Mouse (Mus musculus) thymus, adult 18-20 months (tissue): ENCODE measurements around the gene Sgo2a.
A peak's percentile ranks its signal among the peaks of the same experiment; 100 is the strongest.
"Not testable (repeated sequence)": the region's sequence is repeated elsewhere in the genome, so short reads cannot be mapped to it uniquely, and the experiment has no call there.

Source experiments
- DNase-seq, 2 experiments: peaks; one replicate each; pipeline ENCODE4 v3.0.0; 2022; ENCODE audit warnings: mixed read lengths in 2 of 2

Gene Sgo2a

DNA sequence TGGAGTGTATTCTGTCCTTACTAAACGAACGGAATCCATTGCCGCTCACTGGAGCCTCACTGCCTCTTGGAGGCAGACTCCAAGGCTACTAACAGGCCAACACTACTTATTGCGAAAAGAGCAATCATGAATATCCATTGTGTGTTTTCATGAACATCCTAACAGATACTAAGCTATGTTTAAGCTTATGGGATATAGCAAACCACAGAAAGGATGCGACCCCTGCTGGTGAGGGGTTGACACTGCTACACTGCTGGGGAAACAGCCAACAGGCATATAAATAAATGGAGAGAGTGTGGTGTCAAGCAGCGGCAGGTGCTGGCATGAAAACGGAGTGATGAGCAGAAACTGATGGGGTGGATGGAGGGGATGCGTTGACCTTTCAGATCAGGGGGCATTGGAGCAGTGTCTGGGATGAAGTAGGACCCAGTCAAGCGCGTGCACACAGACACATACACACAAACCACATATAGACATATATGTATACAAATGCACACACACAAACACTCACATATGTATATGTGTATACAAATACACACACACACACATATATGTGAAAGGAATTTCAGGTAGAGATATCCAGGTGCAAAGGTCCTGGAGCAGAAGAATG is 35.5 kb downstream of the Sgo2a start:
- peak; percentile 18 to 31 for DNase-seq

DNA sequence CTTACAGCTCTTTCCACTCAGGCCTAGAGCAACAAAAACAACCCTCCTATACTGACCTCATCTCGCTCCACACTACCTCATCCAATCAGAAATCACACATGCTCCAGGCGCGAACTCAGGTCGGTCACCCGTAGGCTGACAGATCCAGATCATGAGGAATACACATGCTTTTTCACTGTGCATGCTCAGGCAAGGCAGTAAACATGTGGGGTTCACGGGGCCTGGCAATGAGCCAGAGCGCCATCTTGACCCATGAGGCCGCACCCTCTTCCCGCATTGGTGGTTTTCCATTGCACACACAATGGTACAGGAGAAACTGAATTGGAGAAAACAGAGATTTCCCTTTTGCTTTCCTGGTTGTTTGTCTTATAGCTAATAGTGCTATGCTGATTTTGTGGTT is 41.5 kb downstream of the Sgo2a start:
- not testable (repeated sequence) for DNase-seq

DNA sequence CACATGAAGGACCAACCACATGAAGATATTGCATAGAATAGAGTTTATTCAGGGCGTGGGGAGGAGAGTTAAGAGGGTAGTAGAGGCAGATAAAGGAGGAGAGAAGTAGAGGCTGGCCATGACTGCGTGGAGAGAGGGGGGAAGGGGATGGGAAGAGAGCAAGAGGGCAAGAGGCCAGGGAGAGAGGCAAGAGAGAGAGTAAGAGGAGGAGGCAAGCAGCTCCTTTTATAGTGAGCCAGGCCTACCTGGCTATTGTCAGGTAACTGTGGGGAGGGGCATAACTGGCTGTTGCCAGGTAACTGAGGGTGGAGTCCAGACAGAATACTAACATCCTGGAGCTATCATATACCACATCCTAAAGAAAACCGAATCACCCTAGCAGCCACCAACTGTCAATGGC is 49.3 kb downstream of the Sgo2a start:
- DNase-seq = no peak

DNA sequence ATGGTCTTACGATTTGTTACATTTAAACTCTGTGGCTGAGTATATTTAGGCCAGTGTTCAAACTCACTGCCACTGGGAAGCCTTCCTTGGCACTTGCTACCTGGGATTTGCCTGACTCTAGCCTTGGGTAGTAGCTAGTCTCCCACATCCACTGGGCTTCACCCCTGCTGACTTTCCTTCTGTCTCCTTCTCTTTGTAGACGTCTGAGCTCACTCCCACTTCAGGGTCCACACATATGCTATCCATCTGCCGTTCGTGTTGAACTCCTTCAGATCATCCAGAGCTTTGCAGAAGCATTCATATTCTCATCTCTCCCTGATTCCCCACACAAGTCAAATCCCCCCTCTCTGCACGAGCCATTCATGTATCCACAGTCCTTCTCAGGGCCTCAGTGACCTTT is 49.8 kb downstream of the Sgo2a start:
- no peak for DNase-seq

DNA sequence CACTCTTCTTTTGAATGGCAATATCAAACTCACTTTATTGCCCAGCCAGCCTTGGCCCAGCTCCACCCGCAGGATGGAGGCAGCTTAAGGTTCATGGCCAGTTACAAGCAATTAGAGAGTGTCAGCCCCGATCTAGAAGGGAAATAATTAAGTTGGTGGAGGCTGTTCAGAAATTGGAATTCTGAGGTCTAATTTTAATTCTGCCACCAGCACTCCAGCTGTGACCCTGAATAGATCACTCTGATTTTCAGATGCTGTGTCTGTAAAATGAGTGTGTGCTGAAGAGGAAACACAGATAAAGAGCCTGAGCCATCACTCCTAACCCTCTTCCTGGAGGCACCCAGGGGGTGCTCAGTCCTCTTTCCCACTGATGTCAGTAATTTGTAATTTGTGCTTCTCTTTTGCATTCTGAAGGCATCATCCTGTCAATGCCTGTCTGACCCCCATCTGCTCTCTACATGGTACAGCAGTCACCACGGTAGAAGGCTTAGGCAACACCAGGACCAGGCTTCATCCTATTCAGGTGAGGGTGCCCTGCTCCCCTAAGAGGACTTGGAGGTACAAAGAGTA is 51.0 kb downstream of the Sgo2a start:
- no peak for DNase-seq

DNA sequence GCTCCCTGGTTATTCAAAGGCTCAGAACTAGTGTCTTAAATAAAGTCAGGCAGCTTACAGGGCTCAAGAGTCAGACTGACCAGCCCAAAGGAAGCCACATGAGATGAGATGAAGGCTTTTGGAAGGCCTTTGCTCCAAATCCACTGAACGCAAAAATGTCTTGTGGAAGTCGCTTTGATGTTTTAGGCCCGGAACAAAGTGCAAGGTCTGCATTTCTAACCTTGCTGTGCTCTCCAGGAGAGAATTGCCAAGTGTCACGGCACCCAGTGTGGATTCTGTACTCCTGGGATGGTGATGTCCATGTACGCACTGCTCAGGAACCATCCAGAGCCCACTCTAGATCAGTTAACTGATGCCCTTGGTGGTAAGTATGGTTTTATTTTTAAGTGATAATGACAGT is 53.4 kb downstream of the Sgo2a start:
- DNase-seq = no peak

DNA sequence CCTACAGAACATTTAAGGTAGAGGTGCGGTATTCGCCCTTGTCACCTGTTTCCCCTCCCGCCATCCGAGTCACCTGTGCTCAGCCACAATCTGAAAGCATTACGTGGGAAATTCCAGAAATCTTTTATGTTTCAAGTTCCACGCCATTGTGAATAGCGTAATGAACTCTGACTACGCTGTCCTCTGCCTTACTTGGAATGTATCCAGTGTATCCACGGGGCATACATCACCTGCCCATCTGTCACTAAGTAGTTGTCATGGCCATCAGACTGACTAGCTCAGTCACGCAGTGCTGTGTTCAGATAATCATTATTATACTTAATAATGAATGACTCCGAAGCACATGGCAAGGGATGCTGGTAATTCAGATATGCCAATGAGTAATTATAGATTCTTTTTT is 59.8 kb downstream of the Sgo2a start:
- no peak for DNase-seq

DNA sequence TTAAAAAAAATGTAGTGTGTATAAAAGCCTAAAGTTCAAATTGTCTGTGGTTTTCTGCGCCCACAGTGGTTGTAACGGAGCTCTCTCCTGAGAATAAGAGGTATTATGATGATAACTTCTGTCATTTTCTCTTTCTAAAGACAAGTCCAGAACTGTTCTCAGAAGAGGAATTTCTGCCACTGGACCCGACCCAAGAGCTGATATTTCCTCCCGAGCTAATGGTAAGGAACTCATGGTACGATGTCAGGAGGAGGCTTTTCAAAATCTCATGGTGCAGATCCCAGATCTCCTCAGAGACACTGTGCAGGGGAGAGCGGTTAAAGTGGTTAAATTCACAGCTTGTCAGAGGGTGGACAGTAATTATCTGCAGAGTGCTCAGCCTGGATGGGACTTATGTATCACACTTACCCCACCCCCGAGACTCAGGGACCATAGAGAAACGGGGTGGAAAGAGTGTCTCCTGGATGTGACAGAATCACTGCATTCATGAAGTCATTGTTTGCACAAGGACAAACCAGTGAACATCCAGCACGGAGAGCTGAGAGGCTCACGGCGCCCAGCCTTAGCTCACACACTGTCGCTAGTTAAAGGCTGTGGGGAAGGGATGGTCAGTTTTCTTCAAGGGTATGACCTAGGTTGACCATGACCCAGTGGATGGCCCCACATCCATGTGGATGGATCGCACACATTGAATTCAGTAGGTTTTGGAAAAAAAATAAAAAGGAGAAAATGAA is 60.5 kb downstream of the Sgo2a start:
- no peak for DNase-seq

DNA sequence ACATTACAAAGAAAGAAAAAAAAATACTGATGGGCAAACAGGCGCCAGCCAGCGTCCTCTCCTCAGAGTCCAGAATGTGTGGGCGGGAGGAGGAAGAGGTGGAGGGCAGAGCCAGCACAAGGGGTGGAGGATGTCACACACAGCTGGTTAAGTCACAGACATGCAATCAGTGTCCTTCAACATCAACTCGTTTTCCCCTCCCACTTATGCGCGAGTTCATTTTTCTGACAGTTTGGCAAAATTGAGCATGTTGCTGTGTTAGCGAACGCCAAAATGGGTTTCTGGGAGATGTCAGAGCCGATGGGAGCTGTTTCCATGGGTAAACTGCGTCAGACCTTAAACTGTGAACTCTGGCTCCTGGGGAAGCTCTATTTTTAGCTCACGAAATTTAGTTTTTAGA is 61.2 kb downstream of the Sgo2a start:
- DNase-seq = no peak

DNA sequence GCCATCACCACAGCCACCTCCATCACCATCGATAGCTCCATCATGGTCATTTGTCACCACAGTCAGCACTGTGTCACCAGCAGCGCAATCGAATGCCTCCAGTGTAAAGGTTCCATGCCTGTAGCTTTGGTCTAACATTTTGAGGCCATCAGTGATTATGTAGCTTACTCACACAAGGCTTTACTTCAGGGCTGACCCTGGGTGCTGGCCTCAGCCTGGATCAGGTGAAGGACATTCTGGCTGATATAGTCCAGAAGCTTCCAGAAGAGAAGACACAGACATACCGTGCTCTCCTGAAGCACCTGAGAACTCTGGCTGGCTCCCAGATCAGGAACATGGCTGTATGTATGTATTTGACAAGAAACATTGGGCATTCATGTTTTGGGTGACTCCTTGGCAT is 63.1 kb downstream of the Sgo2a start:
- no peak for DNase-seq

DNA sequence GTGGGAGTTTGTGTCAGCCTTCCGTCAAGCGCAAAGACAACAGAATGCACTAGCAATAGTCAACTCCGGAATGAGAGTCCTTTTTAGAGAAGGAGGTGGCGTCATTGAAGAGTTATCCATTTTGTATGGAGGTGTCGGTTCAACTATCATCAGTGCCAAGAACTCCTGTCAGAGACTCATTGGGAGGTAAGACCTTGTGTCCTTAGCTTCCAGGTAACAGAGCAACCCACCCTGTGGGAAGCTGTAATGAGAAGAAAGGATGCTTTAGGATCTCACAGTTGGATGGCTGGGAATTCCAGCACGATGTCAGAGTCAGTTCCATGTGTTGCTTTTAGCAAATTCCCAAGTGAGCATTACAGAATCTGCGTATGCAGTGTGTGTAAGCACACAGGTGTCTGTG is 66.4 kb downstream of the Sgo2a start:
- DNase-seq = no peak

DNA sequence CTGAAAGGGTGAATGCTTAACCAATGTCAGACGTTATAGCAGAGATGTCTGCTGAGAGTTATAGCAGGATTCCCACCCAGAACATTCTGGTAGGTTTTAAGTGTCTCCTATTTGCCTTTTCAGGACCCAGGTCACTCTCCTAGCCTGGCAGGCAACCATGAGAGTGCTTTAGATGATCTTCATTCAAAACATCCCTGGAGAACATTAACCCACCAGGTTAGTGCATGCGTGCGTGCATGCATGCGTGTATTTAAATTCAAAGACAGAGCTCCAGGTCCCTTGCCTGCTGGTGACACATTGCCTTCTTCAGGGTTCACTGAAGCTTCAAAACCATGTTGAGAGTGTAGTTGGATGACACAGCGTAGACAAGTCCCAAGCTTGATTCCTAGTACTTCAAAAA is 69.4 kb downstream of the Sgo2a start:
- no peak for DNase-seq

DNA sequence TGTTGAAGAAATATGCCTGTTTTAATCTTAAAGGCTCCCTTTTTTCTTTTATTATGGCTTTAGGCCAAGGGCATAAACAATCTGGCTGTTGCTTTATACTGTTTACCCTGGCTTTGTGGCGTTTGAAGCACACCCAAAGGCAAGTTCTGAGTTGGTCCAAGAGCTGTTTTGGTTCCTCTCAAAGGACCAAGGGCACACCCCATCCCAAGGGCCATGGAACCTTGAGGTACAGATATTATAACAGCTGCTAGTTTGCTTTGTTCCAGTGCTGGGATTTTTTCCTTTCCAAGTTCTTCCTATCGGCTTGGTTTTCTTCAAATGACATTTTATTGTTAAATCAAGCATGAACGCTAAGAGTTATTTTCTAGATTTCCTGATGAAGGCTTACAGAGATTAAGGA is 69.8 kb downstream of the Sgo2a start:
- no peak for DNase-seq

DNA sequence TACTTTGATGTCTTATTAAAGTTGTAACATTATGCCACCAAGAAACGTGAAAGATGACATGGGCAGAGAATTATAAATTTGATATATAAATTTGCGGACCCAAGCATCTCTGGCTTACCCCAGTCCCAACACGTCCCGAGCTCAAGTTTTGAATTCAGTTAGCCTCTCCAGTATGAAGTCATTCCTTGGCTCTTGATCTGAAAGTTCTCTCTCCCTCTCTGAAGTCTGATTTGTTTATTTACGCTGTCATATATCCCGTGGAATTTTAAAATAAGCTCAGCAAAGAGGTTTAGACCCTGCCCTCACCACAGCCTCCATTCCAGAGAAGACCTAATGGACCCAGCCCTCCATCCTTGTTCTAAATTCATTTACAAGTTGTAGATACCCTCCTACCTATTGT is 73.4 kb downstream of the Sgo2a start:
- no peak for DNase-seq

DNA sequence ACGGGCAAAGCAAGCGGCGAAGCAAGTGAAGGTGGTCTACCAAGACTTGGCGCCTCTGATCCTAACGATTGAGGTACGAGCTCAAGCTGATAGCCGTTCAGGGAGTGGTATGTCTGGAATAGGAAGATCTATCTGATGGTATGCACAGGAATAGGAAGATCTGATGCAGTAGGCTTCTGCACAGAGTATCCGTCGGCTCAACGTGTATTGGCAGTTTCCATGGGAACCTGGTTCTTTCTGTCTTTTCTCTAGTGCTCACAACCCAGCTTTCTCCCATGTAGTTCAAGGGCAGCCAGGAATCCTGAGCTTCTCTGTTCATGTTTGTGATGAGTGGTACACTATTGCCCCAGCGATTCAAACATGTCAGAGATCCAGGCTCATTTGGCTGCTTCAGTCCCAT is 74.3 kb downstream of the Sgo2a start:
- no peak for DNase-seq

DNA sequence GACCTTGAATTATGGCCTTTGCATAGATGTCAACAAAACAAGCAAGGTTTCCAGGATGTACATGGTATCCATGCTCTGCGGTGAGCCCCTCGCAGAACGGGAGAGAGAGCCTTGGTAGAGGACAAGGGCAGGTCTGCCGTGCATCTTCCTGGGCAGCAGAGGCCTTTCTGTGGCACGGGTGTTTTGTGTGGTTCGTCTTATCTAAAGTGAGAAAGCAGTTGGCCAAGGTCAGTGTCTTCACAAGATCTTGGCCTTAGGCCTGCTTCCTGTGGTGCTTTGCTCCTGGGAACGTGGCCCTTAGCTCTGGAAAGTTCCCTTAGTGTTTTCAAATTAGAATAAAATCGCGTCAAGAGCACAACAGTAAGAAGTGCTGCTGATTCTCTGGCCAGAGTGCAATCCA is 75.2 kb downstream of the Sgo2a start:
- DNase-seq = no peak

DNA sequence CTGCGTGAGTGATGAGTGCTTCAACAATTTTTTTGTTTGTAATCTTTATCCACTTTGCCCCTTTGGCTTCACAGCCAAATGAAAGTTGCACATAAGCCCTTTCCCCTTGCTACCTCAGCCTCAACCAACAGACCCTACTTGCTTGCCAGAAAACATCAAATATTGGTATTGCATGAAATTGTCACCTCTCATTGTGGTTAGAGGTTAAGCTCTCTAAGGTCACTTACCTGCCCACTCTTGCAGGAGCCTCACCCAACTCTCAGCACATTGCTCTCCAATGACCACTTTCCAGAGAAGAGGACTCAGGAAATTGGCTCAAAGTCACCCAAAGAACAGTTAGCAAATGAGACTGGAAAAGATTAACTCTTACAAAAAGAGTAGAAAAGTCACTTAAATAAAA is 75.7 kb downstream of the Sgo2a start:
- no peak for DNase-seq

DNA sequence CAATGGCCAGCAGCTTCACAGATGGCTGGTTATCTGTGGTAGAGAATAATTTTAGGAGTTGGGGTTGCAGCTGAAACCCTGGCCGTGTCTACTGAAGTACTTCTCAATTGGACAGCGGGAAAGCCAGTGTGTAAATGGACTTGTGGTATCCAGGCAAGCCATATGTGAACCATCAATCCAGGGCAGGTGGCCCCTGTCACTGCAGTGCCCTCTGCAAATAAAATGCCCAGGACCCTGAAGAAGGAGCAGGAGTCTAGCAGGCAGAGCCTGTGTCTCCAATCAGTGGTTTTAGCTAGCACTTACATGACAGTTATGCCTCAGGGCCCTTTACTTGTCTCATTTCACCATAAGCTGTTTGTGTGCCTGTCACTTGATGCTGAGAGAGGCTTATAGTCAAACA is 76.6 kb downstream of the Sgo2a start:
- no peak for DNase-seq

DNA sequence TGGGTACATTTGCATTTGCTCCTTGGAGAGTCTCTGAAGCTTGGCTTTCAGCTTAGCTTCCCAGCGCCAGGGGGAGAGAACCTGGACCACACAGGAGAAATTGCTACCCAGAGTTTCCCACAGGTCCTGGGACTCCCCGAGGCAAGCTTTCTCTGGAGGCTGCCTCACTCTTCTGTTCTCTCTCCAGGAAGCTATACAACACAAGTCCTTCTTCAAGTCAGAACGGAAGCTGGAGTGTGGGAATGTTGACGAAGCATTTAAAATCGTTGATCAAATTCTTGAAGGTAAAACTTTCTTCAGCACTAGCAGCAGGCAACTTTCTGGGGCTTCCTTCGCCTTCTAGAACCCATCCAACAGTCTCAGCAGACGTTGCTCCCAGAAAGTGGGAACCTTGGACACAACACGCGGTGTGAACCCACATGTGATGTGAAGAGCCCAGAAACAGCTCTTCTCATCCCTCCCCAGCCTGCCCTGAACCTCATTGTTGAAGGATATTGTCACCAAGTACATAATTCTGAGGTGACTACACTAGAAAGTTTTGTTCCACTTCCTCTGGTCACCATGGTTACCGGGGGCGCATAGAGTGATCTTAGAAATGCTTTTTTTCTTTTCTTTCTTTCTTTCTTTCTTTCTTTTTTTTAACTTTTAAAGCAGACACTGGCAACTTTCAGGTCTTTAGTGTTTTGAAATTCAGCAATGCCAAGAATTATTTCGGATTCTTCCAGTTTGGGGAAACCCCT is 77.4 kb downstream of the Sgo2a start:
- DNase-seq = no peak

DNA sequence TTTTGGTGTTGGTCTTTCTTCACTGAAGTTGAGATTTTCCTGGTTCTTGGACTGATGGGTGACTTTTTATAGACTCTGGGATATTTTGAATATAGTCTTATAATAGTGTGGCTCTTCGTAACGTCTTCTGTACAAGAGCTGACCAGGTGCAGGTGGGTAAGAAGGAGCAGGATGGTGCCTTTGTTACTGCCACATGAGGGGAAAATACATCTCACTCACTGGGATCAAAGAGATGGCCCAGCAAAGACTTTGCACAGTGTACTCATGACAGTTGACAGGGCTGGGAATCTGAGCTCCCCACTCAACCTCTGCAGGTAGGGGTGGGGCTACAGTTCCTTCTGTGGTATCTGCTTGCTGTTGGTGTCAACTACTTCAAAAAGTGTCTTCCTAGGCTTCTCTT is 78.5 kb downstream of the Sgo2a start:
- no peak for DNase-seq
